15 mouse cellular contexts compared by ENCODE assay signal in the genomic region with DNA sequence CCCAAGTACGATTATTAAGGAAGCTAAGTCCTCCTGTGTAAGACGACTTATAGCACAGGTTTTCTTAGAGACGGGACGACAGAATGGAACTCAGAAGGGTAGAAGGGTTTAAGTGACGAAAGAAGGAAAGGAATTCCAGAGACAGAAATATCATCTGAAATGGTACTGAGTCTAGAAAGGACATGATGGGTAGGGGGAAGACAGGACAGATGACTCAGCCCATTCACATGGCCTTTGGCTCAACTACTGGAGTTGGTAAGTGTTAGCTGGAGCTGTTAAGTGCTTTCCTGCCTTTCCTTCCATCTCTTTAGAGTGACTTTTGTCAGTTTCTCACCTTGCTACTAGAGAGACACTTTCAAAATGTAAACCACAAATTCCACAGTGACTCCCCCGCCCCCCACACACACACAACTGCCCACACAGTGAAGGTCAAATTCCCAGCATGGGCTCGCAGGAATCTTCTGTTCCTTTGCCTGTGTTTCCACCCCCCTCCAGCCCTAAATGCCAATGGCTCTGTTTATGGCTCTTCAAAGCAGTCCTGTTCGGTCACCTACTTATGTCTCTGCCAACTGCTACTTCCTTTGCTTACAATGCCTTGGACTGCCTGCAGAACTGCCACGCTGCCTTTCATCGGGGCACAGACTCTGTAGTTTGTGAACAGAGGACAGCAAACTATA.
DNase-seq lines count a peak whose midpoint lies in the region; ATAC-seq lines count a peak whose summit lies in the region.
"Had no signal": no experiment of that assay in that cellular context is flagged by ENCODE, and none has a peak within 500 bp of the region (broad histone marks: within the 10 kb centered on the region; RNA-seq: fewer than 3 reads in every experiment).

No protein-coding gene starts in this region.

- peak; percentile 57 for ATAC-seq in frontal cortex, adult (ENCODE audit: low TSS enrichment)
- no peak for ATAC-seq in forebrain, embryonic 11.5 days (replicated peaks; ENCODE audit: low FRiP score)
- ATAC-seq: forebrain, embryonic 15.5 days had no signal

- H3K9me3 ChIP-seq in forebrain, embryonic 11.5 days (ENCODE audit: control insufficient read depth, low read length): no peaks in the 10 kb centered on the region
- H3K9me3 ChIP-seq: forebrain, embryonic 15.5 days had no signal

- DNase-seq in frontal cortex, postnatal 14 days (ENCODE audit: low spot score in 2 of 2): no peak
- peak; percentile 8 for DNase-seq in kidney, postnatal 14 days
- DNase-seq in kidney, adult 18-20 months: no peak
- peak; percentile 9 to 40 for DNase-seq in adrenal gland, postnatal 36 days
- DNase-seq in lung, postnatal 14 days: peak; percentile 12
- DNase-seq in cerebellum, postnatal 4 days (ENCODE audit: low spot score in 2 of 2): no peak
- no peak for DNase-seq in forebrain, embryonic 11.5 days (ENCODE audit: low spot score)
- DNase-seq: cerebellum, adult 11-12 months; gastrocnemius, postnatal 10 days; layer of hippocampus, postnatal 36 days had no signal

- 86% methylated on average over 10 of the region's 10 CpGs for WGBS in forebrain, embryonic 11.5 days

- H3K27ac ChIP-seq in forebrain, embryonic 11.5 days (ENCODE audit: low read depth, low read length): no peak overlapping the region
- H3K27ac ChIP-seq: forebrain, embryonic 15.5 days; hindbrain, embryonic 14.5 days; liver, embryonic 14.5 days had no signal

- H3K4me2 ChIP-seq in forebrain, embryonic 11.5 days (ENCODE audit: low read depth, low read length, severe bottlenecking): no peak overlapping the region
- H3K4me2 ChIP-seq: forebrain, embryonic 15.5 days; hindbrain, embryonic 14.5 days had no signal

- H3K4me1 ChIP-seq in forebrain, embryonic 11.5 days (replicated peaks; ENCODE audit: control insufficient read depth, insufficient read depth, low read length): no peaks in the 10 kb centered on the region
- H3K4me1 ChIP-seq: forebrain, embryonic 15.5 days had no signal

- H3K36me3 ChIP-seq in forebrain, embryonic 11.5 days (ENCODE audit: control insufficient read depth, insufficient read depth, low read length): no peaks in the 10 kb centered on the region
- H3K36me3 ChIP-seq: forebrain, embryonic 15.5 days had no signal

- H3K4me3 ChIP-seq in forebrain, embryonic 11.5 days (ENCODE audit: low read depth, low read length): no peak overlapping the region
- H3K4me3 ChIP-seq: forebrain, embryonic 15.5 days; myocyte had no signal

- no peaks in the 10 kb centered on the region for H3K27me3 ChIP-seq in forebrain, embryonic 11.5 days (ENCODE audit: control insufficient read depth, insufficient read depth, low read length)
- H3K27me3 ChIP-seq: forebrain, embryonic 15.5 days had no signal

- no peak overlapping the region for H3K9ac ChIP-seq in forebrain, embryonic 11.5 days (ENCODE audit: low read length)
- H3K9ac ChIP-seq: forebrain, embryonic 15.5 days; hindbrain, embryonic 14.5 days; liver, embryonic 14.5 days had no signal

Comparison
In these comparisons a context has a peak if more than half of its experiments do, and no peak if none do; other contexts are left out.
1. DNase-seq: peak in kidney, postnatal 14 days (single experiment), adrenal gland, postnatal 36 days (2 of 2) and lung, postnatal 14 days (single experiment); none in frontal cortex, postnatal 14 days (0 of 2), kidney, adult 18-20 months (single experiment), cerebellum, postnatal 4 days (0 of 2) and forebrain, embryonic 11.5 days (single experiment).